Mouse (Mus musculus) skeletal muscle tissue, postnatal 0 days (tissue): ENCODE measurements around the gene Rapsn. TPM values are rescaled to one million over a fixed set of nuclear protein-coding genes. Genes with fewer than 3 reads are reported as not detected.

ENCODE experiments used
- polyA plus RNA-seq: library from polyadenylated mRNA; unstranded; fragments of >200 nt; fragmentation: Nextera tagmentation; extraction: Ambion mirVana; gene quantifications from 2 replicates; pipeline ENCODE4 v1.2.1, GENCODE M21; 2015

The Rapsn gene
- 58.7 and 61.8 TPM in 2 replicates for polyA plus RNA-seq

DNA sequence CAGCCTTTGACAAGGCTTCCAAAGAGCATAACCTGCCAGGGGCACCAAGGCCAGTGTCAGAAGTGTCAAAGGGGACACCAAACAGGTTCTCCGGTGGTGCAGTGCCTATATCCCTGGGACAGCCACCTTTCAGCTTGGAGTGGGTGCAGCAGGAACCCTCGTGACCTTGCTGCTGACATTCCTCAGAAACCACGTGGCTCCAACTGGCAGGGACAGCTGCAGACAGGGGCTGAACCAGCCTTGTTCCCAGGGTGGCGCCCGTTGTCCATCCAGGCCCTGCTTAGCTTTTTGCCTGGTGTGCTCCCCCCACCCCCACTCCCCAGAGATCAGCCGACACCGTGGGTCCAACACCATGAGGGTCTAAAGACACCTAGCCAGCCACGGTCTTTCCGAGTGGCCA, at the start of gene Rapsn:
TSS of gene Rapsn (plus strand) at position 236 of the 400 bp plus-strand sequence.

DNA sequence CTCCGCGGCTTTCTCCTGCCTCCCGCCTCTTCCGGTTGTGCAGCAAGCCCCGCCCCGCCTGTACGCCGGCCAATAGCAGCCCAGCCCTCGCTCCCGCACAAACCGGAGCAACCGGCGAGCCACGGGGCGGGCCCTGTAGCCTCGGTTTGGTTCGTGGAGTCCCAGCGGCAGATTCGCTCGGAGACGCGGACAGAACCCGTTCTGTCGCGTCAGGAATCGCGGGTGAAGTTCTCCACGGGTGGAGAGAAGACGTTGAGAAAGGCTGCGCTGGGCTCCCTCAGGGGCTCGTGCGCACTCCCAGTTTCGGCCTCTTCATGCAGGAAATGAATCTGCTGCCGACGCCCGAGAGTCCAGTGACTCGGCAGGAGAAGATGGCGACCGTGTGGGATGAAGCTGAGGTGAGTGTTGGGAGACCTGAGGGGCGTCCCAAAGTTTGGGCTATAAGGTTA, 18.5 kb downstream of the Rapsn start, which contains the start of gene Psmc3:
TSS of gene Psmc3 (plus strand) at position 76 of the 449 bp plus-strand sequence.

DNA sequence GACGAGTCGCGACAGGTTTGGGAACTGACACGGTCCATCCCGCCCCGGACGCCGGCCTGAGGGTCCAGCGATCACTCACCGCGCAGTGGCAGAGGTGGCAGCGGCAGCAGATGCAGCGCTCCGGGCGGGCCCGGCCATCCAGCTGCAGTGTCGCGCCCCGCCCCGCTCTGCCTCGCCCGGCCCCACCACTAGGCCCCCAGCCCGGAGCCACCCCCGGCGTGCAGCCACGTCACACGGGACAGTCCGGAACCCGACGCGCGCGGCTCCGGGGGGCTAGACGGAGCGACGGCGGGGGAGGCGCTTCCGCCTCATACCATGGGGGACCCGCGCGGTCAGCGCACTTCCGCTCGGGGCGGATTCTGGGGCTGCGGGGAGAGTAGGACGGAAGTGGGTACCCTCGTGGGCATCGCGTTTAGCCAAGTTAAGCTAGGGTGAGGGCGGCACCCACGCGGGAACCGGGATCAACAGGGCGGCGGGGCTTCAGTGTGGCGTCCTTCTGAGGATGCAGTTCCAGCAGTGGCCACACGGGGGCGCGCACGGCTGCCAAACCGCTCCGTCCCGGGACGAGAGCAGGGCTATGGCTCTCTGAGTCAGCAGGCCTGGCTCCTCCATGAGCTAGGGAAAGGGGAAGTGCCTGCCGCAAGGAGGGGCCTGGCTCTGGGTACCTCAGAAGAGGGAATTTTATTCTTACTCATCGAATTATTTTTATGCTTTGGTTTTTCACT, 34.8 kb downstream of the Rapsn start, which contains the start of gene Slc39a13:
TSS of gene Slc39a13 (minus strand) at position 342 of the 725 bp plus-strand sequence.

DNA sequence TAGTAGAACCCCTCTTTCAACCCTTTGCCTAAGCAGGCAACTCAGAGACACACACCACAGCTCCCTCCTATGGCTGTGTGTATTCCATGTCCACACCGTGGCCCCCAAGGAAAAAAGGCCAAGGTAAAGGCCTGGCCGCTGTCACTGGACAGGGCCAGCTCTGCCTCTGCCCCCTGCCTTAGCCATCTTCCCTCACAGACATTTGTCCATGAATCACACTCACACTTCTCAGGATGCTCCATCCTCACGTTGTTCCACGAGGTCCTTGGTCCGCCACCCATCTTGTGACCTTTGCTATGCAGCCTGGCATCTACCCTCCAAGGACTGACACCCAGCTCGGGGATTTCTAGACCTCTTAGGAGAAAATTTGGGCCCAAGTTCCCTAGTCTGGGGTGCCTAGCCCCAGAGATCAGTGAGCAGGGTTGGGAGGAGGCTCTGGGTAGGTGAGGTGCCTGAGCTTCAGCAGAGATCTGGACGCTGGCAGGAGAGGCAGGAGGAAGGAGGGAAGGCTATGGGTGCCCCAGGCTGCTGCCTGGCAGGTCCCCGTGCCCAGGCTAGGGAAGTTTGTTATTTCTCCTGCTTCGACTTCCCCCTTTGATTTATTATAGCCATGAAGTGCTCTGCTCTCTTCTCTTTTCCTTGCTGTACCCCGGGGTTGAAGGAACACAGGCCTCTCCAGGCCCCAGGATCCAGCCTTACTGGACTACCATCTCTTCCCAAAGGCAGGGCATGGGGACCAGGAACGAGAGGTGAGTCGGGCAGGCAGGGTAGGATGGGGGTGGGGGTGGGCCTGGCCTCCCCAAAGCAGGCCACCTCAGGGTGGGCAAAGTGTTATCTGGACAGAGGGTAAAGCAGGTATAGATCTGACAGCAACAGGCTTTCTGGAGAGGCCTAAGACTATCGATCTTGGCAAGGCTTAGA, 46.6 kb downstream of the Rapsn start, which contains the start of gene Spi1:
TSS of gene Spi1 (plus strand) at position 616 of the 921 bp plus-strand sequence.

Other genes with a start within 250 kb of the Rapsn start
- 182 TPM in 2 replicates for gene Mtch2, start 188.5 kb upstream of the Rapsn start, polyA plus RNA-seq
- 15.2 and 18.3 TPM in 2 replicates for gene C1qtnf4, start 149.8 kb upstream of the Rapsn start, polyA plus RNA-seq
- gene Kbtbd4, start 130.9 kb upstream of the Rapsn start, polyA plus RNA-seq, result 15.1 and 15.8 TPM in 2 replicates
- 403 and 405 TPM in 2 replicates for gene Ndufs3, start 130.8 kb upstream of the Rapsn start, polyA plus RNA-seq
- 36.5 and 40.4 TPM in 2 replicates for gene Celf1, start 95.2 kb upstream of the Rapsn start, polyA plus RNA-seq
- 341 and 342 TPM in 2 replicates for gene Psmc3, start 18.4 kb downstream of the Rapsn start, polyA plus RNA-seq
- 37.7 and 43.8 TPM in 2 replicates for gene Slc39a13, start 34.8 kb downstream of the Rapsn start, polyA plus RNA-seq
- 7.5 and 10.0 TPM in 2 replicates for gene Spi1, start 46.8 kb downstream of the Rapsn start, polyA plus RNA-seq
- 0.34 and 0.54 TPM in 2 replicates for gene Mybpc3, start 82.5 kb downstream of the Rapsn start, polyA plus RNA-seq
- 2.8 TPM in 2 replicates for gene Madd, start 148.2 kb downstream of the Rapsn start, polyA plus RNA-seq
- gene Nr1h3, start 167.2 kb downstream of the Rapsn start, polyA plus RNA-seq, result 4.0 and 13.8 TPM in 2 replicates
- gene Acp2, start 167.3 kb downstream of the Rapsn start, polyA plus RNA-seq, result 11.3 and 14.2 TPM in 2 replicates
- 5.9 and 6.2 TPM in 2 replicates for gene Ddb2, start 201.4 kb downstream of the Rapsn start, polyA plus RNA-seq
- 240 and 279 TPM in 2 replicates for gene Pacsin3, start 220.3 kb downstream of the Rapsn start, polyA plus RNA-seq
- 77.1 and 79.2 TPM in 2 replicates for gene Arfgap2, start 229.4 kb downstream of the Rapsn start, polyA plus RNA-seq